Mouse (Mus musculus) limb, embryonic 15.5 days (tissue): ENCODE measurements around the gene Ass1. TPM values are rescaled to one million over a fixed set of nuclear protein-coding genes. Genes with fewer than 3 reads are reported as not detected.
"Not testable (repeated sequence)": the region's sequence is repeated elsewhere in the genome, so short reads cannot be mapped to it uniquely, and the experiment has no call there.

ENCODE experiments used
- ATAC-seq: fragments of 200-750 bp; cut with Nextera tagmentation; 2 replicates; pipeline ENCODE4 v1.8.0; 2017; ENCODE audit warnings: low read depth, moderate TSS enrichment; ENCODE audit not compliant: insufficient number of reproducible peaks, low FRiP score, low TSS enrichment
- H3K27ac ChIP-seq: fragments of 300-500 bp; sonication (generic); 2 replicates; pipeline ENCODE4 v1.5.1; 2015; ENCODE audit warnings: moderate library complexity, mild to moderate bottlenecking, inconsistent platforms
- H3K27me3 ChIP-seq: fragments of 300-500 bp; sonication (generic); 2 replicates; pipeline ENCODE4 v1.6.1; 2015; ENCODE audit warnings: inconsistent platforms
- H3K36me3 ChIP-seq: fragments of 300-500 bp; sonication (generic); 2 replicates; pipeline ENCODE4 v1.6.1; 2015; ENCODE audit warnings: inconsistent platforms
- H3K4me1 ChIP-seq: fragments of 300-500 bp; sonication (generic); 2 replicates; pipeline ENCODE4 v1.6.1; 2015; ENCODE audit warnings: inconsistent platforms
- H3K4me2 ChIP-seq: fragments of 300-500 bp; sonication (generic); 2 replicates; pipeline ENCODE4 v1.6.1; 2015; ENCODE audit warnings: mild to moderate bottlenecking, inconsistent platforms
- H3K4me3 ChIP-seq: fragments of 300-500 bp; sonication (generic); 2 replicates; pipeline ENCODE4 v1.5.1; 2015; ENCODE audit warnings: mild to moderate bottlenecking, inconsistent platforms
- H3K9ac ChIP-seq: fragments of 300-500 bp; sonication (generic); 2 replicates; pipeline ENCODE4 v1.6.1; 2015; ENCODE audit warnings: inconsistent platforms
- H3K9me3 ChIP-seq: fragments of 300-500 bp; sonication (generic); 2 replicates; pipeline ENCODE4 v1.6.1; 2016; ENCODE audit warnings: inconsistent platforms
- WGBS: fragments of 180-500 bp; shearing (Covaris S2); methylation state at CpG from one replicate; pipeline ENCODE4 v1.1.7; 2015; 5-methylcytosine and 5-hydroxymethylcytosine counted together
- polyA plus RNA-seq: library from polyadenylated mRNA; unstranded; fragments of >200 nt; fragmentation: Nextera tagmentation; extraction: Ambion mirVana; gene quantifications from 2 replicates; pipeline ENCODE4 v1.2.1, GENCODE M21; 2015

The Ass1 gene
- polyA plus RNA-seq, 1 experiment from 2014 or later, result 45.8 TPM

DNA sequence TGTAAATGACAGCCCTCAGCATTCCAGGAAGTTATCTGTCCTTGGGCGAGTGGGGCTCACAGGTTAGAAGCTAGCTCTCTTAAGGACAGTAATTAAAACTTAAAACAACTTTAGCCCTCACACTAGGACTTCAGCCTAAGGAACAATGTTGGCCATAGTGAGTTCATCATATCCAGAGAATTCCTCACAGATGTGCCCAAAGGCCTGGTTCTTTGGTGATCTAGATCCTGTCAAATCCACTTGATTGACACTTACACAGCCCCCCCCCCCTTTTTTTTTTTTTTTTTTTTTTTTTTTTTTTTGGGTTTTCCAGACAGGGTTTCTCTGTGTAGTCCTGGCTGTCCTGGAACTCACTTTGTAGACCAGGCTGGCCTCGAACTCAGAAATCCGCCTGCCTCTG lies 81.3 kb downstream of the Ass1 start:
- not testable (repeated sequence) for H3K4me2 ChIP-seq, H3K36me3 ChIP-seq, H3K4me1 ChIP-seq, H3K4me3 ChIP-seq, ATAC-seq, H3K27me3 ChIP-seq, H3K9ac ChIP-seq, H3K9me3 ChIP-seq, H3K27ac ChIP-seq
- WGBS, result 81% methylated on average over 3 of the region's 3 CpGs

GRCm38 (mm10) chr2:31551971-31552370 lies 82.0 kb downstream of the Ass1 start:
- no peak overlapping the region for H3K27ac ChIP-seq
- ATAC-seq, result no peak
- no peaks in the 10 kb centered on the region for H3K36me3 ChIP-seq
- H3K4me1 ChIP-seq, result no peaks in the 10 kb centered on the region
- H3K9ac ChIP-seq, result no peak overlapping the region
- no peaks in the 10 kb centered on the region for H3K9me3 ChIP-seq
- H3K27me3 ChIP-seq, result no peaks in the 10 kb centered on the region
- H3K4me3 ChIP-seq, result no peak overlapping the region
- 86% methylated on average over 10 of the region's 10 CpGs for WGBS
- no peak overlapping the region for H3K4me2 ChIP-seq

DNA sequence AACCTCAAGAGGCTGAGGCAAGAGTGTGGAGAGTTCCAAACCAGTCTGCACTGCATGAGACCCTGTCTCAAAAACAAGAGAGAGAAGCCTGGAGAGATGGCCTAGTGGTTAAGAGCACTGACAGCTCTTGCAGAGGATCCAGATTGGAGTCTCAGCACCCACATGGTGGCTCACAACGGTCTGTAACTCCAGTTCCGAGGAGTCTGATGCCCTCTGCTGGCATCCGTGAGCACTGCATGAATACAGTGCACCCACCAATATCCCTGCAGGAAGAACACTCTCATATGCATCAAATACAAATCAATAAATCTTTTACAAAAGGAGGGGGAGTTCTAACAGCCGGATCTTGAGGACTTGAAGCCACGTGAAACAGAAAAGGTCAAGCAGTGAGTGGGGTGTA lies 84.6 kb downstream of the Ass1 start:
- no peaks in the 10 kb centered on the region for H3K36me3 ChIP-seq
- 85% methylated on average over 5 of the region's 5 CpGs for WGBS
- H3K4me2 ChIP-seq, result no peak overlapping the region
- no peaks in the 10 kb centered on the region for H3K27me3 ChIP-seq
- H3K9me3 ChIP-seq, result no peaks in the 10 kb centered on the region
- no peak overlapping the region for H3K4me3 ChIP-seq
- ATAC-seq, result no peak
- no peak overlapping the region for H3K27ac ChIP-seq
- no peaks in the 10 kb centered on the region for H3K4me1 ChIP-seq
- no peak overlapping the region for H3K9ac ChIP-seq

Other genes with a start within 250 kb of the Ass1 start
- 32.3 and 33.9 TPM in 2 replicates for gene Ncs1, start 224.4 kb upstream of the Ass1 start, polyA plus RNA-seq
- 0.32 and 0.74 TPM in 2 replicates for gene Hmcn2, start 155.8 kb upstream of the Ass1 start, polyA plus RNA-seq
- gene Fubp3, start 102.4 kb downstream of the Ass1 start, polyA plus RNA-seq, result 69.8 and 79.2 TPM in 2 replicates
- gene Prdm12, start 169.8 kb downstream of the Ass1 start, polyA plus RNA-seq, result not detected in 2 replicates
- 54.3 and 56.6 TPM in 2 replicates for gene Exosc2, start 200.5 kb downstream of the Ass1 start, polyA plus RNA-seq
- gene Abl1, start 218.2 kb downstream of the Ass1 start, polyA plus RNA-seq, result 37.7 and 40.1 TPM in 2 replicates